Mouse (Mus musculus) heart, postnatal 0 days (tissue): ENCODE measurements at regions not wholly inside any gene's neighbourhood (a gene's known extent, or its start where the extent isn't known, plus 50 kb on each side); places are given as distances from the start of the nearest gene placed in this dataset.

Experiments
- CTCF ChIP-seq: IDR thresholded peaks from 2 replicates; pipeline ENCODE4 v1.5.1; 2016; ENCODE audit warnings: antibody characterized with exemption, control low read depth, low read depth
- EP300 ChIP-seq: IDR thresholded peaks from 2 replicates; pipeline ENCODE4 v1.6.1; 2016; ENCODE audit warnings: antibody characterized with exemption, low read depth

DNA sequence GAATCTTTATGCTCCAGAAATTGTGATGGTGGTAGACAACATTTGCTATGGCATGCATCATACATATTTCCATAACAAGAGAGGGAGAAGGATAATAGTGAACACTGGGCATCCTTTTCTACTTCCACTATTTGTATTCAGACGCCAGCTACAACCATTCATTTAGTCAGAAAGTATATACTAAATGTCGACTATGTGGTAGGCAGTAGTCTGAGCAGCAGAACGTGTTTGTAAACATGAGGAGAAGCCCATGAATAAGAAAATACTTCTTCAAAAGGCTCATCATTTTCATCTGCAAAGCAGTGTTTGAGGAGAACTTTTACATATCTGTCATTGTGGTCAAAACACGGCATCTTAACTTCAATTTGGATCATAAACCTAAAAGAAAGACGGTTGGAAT is 421.4 kb downstream of the Anxa1 start:
- TF ChIP-seq CTCF (no peak), EP300 (no peak)
